Mouse (Mus musculus): ENCODE results near the gene Capn12. TPM values are rescaled to one million over a fixed set of nuclear protein-coding genes. Genes with fewer than 3 reads are reported as not detected.

The Capn12 gene
- total RNA-seq, 2 experiments from 2014 or later, result 0.26 to 0.69 TPM

DNA sequence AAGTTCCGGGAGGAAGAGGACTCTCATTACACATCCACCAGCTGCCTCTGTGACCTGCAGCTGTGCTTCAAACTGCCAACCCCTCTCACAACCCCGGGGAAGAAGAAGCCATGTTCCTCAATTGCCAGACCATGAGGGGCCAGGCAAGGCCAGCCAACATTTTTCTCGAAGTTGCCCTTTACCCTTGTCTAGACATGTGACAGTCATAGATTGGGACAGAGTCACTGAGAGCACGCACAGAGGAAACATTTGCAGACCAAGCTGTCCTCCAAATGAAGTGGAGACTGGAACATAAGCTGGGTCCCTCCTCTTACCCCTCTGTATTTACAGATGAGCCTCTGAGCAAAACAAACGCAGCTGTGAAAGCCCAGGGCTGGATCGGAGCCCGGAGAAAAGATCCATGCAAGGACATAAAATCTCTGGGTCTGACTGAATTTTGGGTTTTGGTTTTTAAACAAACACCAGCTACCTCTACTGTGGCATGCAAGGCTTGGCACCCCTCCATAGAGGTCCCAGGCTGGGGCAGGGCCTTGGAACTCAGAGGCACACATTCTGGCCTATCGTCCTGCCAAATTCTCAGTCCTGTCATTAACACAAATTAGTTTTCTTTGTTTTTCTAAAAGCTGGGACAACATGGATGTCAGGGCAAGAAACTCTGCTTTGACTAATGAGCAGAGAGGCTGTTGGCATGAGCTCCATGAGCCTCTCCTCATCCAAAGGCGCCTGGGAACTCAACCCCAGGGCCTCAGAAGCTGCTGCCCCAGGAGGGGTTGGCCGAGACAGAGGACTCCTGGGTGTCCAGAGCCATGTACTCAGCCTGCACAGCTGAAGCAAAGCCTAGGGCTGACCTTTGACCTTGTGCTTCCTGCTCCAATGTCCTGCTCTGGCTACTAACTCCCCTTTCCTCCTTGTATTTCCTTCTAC, 36.5 kb downstream of the Capn12 start:
- DNase-seq (ENCODE audit: extremely low spot score in 1 of 2, low spot score in 1 of 2), result peak in 1 of 2 experiments; percentile 53

DNA sequence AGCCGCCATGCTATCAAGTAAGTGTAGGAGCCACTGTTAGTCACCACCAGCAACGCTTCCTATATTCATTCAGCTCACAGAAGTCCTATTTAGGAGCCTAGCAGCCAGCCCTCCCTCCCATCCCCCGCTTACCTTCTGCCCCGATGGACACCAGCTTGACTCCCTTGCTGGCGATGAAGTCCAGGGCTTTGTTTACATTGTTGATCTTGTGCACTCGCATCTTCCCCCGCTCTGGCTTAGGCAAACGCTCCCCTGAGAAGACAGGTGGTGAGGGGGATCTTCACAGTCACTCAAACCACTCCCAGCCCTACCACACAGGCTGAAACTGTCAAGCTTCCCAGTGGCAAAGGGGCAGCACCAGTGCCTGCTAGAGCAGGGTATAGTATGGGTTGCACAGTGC, 37.3 kb downstream of the Capn12 start:
- DNase-seq (ENCODE audit: extremely low spot score in 1 of 2, low spot score in 1 of 2), result no peak

DNA sequence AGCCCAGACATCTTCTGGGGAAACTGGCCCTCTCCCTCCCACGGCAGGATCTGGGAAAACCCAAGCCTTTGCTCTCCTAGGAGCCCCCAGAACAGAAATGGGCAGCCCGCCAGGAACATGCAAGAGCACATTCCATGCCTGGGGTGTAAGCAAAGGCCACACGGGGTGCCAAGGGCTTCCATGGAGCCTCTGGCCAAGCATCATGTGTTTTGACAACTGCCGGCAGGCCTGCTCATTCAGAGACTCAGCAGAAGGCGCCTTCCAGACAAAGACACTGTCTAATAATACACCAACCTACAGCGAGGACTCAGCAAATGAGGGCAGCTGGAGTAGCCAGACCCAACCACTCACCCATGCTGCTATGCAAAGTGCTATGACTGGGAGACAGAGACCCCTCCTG, 38.6 kb downstream of the Capn12 start:
- peak in 1 of 2 experiments; percentile 37 for DNase-seq (ENCODE audit: extremely low spot score in 1 of 2, low spot score in 1 of 2)

DNA sequence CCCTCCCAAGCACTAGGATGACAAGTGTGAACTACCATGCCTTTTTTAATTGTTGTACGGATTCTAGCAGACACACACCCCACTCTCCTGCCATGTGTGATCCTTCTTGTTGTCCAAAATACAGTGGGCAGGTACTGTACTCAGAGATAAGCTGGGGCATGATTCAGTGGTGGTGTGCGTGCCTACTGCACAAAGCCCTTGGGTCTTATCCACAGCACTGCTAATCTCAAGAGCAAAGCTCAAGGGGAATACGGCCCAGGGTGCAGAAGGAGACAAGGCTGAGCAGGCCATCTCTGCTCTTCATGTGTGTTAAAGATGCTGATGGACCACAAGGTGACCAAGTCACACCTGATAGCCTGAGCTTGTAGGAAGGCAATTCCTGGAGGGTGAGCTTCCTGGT, 40.0 kb downstream of the Capn12 start:
- no peak for DNase-seq (ENCODE audit: extremely low spot score in 1 of 2, low spot score in 1 of 2)

DNA sequence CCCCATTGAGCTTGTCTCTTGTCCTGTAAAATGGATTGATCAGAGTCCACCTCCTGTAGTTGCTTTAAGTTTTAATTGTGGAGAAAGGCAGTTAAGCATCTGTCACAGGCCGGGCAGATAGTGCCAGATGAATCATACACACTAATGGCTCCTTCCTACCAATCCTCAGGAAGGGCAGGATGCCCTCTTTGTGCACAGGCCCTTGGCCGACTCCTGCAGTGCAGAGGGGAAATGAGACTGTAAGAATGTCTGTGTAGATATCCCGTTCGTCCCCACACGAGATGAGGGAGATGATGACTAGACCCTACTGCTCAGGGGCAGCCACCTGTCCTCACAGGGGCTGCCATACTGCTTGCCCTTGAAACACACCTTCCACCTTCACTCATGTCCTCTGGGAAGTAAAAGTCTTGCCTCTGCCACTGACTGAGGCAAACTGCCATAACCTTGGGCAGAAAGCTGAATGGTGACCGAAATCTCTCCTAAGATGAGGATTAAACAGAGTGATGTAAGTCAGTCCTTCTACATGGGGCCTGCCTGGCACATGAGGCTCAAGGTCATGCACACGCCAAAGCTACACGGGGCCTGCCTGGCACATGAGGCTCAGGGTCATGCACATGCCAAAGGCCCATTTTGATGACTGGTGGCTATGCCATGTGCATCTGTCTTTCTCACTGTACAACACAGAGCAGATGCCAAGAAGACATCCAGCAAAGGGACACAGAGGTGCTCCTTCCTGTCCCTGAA, 40.7 kb downstream of the Capn12 start:
- no peak for DNase-seq (ENCODE audit: extremely low spot score in 1 of 2, low spot score in 1 of 2)

DNA sequence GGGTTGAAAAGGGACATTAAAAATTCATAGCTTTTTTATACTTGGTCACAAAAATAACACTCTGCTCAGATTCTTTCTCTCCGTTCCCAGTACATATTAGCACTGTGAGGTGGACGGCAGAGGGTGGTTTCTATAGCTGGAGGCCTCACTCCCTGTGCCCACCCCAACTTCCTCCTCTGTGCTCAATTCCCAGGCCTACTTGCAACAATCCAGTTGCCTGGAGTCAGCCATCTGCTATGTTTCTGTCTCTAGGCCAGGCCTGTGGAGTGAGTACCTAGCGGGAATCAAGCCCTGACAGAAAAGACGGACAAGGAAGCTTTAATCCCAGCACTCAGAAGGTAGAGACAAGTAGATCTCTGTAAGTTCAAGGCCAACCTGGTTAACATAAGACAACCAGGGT, 41.4 kb downstream of the Capn12 start:
- DNase-seq (ENCODE audit: extremely low spot score in 1 of 2, low spot score in 1 of 2), result no peak

DNA sequence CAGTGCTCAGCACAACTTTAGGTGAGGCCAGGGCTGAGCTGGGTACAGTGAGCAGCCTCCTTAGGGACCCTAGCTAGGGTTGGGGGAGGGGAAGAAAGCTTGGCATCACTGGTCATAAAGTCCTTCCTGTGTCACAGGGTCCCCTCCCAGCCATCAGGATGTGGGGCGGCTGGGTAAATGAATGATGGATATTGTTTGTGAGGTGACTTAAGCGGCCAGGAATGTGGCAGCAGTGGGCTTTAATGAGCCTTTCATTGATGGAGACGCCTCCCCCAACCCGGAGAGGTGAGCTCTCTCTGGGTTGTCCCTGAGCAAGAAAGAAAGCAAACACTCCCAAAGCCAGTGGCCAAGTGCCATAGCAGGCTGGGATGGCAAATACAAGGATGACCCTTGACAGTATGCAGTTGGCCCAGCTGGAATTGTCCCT, 42.7 kb downstream of the Capn12 start:
- DNase-seq (ENCODE audit: extremely low spot score in 1 of 2, low spot score in 1 of 2), result no peak

DNA sequence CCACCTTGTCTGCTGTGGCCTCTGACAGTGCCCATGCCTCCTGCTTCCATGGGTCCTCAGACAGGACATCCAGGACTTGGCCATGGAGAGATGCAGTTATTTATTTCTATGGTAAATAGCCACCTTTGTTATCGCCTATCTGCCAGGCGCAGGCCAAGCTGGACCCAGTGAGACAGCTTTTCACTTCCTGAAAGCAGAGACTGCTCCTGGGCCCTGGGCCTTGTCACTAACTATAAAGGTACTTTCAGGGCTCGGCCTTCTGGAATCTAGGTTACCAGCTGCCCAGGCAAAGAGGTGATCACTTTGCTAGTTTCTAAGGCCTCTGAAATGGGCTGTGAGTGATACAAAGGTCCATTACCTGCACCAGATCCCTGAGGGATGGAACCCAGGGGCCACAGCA, 43.6 kb downstream of the Capn12 start:
- DNase-seq (ENCODE audit: extremely low spot score in 1 of 2, low spot score in 1 of 2), result no peak

DNA sequence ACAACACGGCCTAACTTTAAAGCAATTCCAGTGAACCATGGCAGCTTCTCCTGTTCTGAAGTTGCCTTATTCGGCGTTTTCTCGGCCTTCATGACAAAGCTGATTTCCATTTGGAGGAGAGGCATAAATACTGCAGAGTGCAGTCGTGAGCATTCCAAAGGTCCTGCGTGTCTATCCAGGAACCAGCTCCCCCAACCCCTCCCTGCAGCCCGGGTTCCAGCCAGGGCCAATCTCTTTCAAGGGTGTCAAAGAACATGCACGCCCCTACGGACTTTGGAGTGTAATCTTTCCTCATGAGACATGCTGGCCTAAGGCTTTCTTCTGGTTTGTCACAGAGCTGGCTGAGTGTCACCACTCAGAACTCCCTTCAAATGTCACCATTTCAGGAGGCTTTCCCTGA, 44.1 kb downstream of the Capn12 start:
- DNase-seq (ENCODE audit: extremely low spot score in 1 of 2, low spot score in 1 of 2), result no peak

DNA sequence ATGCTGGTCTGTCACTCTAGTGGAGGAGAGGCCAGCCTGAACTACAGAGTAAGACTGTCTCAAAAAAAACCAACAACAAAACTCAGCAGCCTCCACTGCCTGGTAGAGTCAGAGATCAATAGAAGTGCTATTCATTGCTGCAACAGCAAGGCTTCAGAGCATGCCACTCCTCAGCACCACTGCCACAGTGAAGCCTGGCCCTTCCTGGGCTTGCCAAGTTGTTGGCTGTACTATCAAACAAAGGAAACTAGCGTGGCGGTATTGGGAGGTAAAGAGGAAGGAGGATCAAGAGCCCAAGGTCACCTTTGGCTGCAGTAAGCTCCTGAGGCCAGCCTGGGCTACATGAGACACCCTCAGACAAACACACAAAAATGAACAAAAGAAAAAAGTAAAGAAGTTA, 45.0 kb downstream of the Capn12 start:
- DNase-seq (ENCODE audit: extremely low spot score in 1 of 2, low spot score in 1 of 2), result no peak

DNA sequence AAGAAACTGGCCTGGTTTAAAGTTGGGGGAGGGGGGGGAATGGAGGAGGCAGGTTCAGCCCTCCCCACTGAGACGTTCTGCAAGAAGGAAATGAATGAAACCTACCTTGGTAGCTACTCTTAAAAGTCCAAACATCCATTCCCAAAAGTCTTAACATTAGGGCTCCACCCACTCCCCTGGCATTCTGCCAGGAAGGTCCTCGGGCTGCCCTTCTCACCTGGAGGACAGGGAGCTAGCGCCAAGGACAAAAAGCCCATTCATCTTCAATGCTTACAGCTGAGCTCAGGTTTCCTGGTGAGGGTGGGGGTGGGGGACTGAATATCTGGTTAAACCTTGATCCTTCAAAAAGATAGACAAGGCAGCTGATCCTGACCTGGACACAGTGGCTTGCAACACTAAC, 48.2 kb downstream of the Capn12 start:
- DNase-seq (ENCODE audit: extremely low spot score in 1 of 2, low spot score in 1 of 2), result no peak

DNA sequence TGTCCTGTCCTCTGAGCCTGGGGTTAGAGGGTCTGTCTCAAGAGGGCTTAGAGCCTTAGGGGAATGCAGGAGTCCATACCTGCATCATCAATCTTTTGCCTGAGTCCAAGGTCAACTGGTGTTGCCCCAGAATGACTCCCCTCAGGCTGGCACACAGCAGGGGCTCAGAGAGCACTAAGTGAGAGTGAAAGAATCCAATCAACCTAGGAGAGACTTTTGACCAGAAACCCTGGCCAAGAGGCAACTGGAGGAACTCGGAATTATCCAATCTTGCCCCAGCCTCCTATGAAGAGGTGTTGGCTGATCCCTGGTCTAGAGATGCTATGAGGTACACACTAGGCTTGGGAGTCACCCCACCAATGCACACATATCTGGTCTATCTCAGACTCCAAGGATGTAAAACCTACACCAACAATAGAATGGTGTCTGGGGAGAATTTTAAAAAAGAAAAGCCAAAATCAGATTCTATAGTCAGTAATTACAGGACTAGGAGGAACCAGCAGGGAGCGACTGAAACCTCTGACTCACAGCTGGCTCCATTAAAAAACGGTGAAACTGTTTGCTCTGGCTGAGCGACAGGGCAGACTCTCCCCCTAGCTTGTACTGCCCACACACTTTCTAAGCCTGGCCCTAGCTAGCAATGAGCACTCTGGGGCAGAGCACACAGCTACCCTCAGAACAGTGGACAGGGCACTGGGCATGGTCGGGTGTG, 49.3 kb downstream of the Capn12 start:
- DNase-seq (ENCODE audit: extremely low spot score in 1 of 2, low spot score in 1 of 2), result no peak

DNA sequence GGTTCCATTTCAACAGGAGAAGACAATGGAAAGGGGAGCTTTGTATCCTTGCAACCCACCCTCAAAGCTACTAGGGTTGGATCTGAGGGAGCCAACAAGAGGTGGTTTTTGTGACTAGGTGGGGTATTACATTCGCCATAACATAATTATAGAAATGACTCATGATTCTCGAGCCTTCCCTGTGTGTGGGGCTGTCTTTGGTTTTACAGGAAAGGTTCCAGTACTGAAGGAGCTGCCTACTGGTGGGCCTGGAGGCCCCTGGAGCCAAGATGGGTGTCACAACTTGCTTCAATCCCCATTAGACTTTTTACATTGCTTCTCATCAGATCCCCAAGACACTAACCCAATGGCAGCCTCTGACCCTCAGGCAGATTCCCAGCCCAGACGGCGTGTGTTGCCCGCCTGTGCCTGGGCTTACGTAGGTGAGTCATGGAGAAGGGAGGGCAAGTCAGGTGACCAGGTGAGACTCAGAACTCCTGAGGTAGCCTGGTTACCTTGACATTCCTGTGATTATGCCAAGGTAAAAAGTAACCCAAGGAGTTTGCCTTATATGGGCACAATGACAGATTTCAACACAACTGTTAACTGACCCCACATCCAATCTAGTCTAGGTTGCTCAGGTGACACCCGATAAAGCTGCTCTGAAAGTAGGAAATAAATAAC, 49.9 kb downstream of the Capn12 start:
- no peak for DNase-seq (ENCODE audit: extremely low spot score in 1 of 2, low spot score in 1 of 2)

DNA sequence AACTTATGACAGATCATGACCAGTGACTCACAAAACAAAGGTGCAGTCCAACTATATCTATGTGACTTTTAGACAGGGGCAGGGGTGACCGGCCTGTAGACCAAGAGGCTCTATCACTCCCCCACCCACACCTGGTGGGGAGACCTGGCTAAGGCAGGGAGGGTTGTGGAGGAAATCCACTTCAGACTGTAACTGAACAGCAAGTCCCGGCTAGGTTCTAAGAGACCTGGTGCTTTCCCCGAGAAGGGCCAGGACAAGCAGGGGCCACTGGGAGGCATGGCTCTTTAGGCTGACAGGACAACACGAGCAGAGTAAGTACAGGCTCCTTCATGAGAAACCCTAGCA, 50.4 kb downstream of the Capn12 start:
- DNase-seq (ENCODE audit: extremely low spot score in 1 of 2, low spot score in 1 of 2), result no peak

DNA sequence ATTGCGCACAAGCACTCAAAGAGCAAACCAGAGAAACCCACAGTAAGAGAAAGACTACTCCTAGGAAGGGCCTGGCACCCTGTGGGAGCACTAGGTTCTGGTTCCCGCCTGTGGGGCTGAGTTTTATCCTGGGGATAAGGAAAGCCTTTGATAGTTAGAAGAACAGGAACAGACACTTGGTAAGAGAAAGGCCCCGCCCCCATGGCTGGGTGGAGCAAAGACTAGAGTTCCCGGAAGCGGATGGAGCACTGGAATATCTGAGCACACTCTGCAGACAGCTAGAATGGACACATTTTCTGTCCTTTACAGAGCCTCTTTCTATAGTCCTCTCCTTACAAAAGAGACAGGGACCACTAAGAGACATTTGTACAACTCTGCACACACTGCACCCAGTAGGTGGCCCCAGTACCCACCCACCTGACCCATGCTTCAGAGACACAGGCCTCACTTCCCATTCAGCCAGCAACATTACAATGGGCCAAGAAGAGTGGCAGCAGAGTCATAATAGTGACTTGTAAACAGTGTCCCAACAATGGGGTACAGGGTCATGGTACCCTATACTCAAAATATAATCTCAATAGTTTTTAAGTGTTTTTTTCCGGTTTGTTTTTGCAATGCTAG, 51.3 kb downstream of the Capn12 start:
- DNase-seq (ENCODE audit: extremely low spot score in 1 of 2, low spot score in 1 of 2), result no peak

DNA sequence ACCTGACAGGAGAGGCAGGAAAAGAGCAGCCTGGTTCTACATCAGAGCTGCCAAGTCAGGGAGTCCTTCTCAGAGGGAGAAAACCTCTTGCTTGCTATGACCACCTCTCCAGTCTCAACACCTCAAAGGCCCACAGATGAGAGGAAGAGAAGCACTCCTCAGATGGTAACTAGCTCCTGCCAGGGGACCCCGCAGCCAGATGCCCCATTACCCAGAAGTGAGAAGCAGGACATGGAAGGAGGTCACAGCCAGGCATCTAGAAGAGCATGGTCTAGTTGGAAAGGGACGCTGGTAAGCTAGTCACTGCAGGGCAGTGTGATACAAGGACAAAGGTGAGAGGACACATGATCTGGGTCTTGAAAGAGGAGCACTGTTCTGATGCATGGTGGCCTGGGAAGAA, 52.6 kb downstream of the Capn12 start:
- no peak for DNase-seq (ENCODE audit: extremely low spot score in 1 of 2, low spot score in 1 of 2)

DNA sequence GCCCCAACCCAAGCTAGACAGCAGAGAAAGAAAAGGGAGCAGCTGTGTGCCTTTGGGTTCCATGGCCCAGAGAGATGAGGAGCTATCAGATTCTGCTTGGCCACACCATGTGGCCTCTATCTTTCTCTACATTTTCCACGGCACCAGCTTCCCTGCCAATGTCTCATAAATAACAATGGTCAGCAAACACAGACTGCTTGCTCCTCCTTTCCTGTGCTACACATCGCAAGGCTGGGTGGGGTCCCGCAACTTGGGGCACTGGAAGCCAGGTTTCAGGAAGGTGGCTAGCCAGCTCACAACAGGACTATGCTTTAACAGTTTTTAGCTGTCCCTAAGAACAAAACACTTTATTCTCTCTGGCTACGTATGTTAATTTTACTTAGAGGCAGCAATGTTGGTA, 55.6 kb downstream of the Capn12 start:
- no peak for DNase-seq (ENCODE audit: extremely low spot score in 1 of 2, low spot score in 1 of 2)

DNA sequence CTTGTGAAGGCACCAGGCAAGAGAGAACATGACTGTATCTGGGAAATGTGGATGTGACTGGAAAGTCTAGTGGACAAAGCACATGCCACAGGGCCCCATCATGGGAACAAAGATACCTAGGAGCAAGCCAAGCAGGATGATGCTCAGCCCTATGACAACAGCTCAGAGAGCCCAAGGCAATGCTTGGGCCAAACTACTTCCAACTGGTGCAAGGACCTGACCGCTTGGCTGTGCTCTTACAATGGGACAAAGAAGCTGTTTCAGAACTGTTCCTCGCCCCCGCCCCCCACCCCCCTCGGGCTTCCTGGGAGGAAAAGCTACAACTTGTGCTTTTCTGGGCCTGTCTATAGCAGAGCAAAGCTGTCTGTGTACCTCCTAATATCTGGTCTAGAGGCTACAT, 57.4 kb downstream of the Capn12 start:
- no peak for DNase-seq (ENCODE audit: extremely low spot score in 1 of 2, low spot score in 1 of 2)

DNA sequence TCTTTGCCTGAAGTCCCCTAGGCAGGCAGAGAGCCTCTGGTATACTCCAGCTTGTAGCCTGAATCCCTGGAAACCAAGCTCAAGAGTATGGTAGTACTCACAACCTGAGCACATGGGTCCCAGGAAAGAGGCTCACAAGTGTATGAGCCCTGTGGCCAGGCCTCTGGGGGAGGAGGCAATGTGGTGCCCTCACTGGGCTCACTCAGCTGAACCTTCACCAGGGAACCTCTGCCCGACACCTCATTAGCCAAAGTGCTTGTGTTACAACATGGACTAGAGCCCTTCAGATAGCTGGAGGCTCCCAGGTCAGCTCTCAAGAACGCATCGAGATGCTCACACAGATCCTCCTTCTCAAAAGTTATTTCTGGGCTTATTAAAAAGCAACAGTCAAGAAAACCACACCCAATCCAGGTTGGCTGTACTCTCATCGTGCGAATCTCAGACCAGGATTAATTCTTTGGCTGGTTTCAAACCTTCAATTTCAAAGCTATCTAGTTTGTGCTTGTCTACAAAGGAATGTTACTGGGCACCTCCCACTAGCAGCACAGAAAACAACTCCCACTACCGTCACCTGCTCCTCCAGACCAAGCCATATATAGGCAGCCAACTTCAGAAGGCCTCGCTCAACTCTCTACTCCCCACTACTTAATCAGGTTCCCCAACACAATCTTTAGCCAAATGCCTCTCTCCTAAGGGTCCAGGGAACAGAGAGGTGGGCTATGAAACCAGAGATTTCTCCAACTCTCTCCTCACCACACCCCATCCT, 58.4 kb downstream of the Capn12 start:
- DNase-seq (ENCODE audit: extremely low spot score in 1 of 2, low spot score in 1 of 2), result no peak

DNA sequence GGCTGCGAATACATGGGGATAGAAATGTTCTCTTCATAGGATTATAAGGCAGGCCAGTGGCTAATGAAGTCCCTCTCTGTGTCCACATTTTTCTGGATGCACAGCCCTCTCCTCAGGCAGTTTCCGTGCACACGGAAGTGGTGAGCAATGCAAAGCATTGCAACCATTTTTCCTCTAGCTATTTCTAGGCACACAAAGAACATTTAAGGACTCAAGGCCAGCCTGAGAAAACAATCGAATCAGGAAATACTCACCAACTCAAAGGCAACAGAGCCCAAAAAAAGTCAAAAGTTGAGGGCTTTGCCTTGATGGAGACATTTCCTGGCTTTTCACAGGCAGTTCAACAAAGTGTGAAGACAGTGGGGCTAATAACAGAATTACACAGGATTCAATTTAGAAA, 59.9 kb downstream of the Capn12 start:
- no peak for DNase-seq (ENCODE audit: extremely low spot score in 1 of 2, low spot score in 1 of 2)

All from layer of hippocampus, postnatal 25 days (tissue).